15 mouse cellular contexts compared by ENCODE assay signal in the genomic region with DNA sequence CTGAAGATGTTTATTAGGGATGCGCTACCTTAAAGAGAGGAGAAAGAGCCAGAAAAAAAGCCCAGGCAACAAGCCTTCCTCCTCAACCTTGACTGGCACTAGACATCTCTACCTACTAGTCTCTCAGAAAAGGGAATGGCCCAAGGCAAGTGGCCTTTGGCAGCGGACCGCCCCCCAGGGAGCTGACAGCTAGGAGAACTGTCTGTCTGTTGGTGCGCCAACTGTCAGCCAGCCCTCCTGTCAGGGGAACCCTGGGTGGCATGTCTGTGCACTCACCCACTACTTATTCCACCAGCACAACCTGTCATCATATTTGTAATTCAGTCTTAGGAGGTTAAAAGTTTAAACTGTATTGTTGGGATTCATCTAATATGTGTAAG. TPM values are rescaled to one million over a fixed set of nuclear protein-coding genes. Genes with fewer than 3 reads are reported as not detected.
DNase-seq lines count a peak whose midpoint lies in the region; ATAC-seq and TF ChIP-seq lines count a peak whose summit lies in the region.
"Had no signal": no experiment of that assay in that cellular context is flagged by ENCODE, and none has a peak within 500 bp of the region (broad histone marks: within the 10 kb centered on the region; RNA-seq: fewer than 3 reads in every experiment).

No protein-coding gene starts in this region.

- H3K9me3 ChIP-seq in heart, embryonic 12.5 days (replicated peaks) = 0 out of 2 replicates have a peak, but pooled peaks cover 4% of the 10 kb centered on the region
- H3K9me3 ChIP-seq: forebrain, embryonic 12.5 days; midbrain, embryonic 10.5 days had no signal

- ATAC-seq in heart, embryonic 12.5 days (ENCODE audit: insufficient number of reproducible peaks, low FRiP score) = no peak

- intact Hi-C loops in left cerebral cortex, postnatal 4 days (cut with DNase I) = no loop called here
- intact Hi-C loops in left cerebral cortex, postnatal 10 days (cut with DNase I) = no loop called here

- H3K36me3 ChIP-seq in heart, embryonic 12.5 days = 0 out of 2 replicates have a peak, but pooled peaks cover 4% of the 10 kb centered on the region
- H3K36me3 ChIP-seq: forebrain, embryonic 12.5 days had no signal

- no peak for TF ChIP-seq POLR2A in cerebellum, adult 2 months (IDR thresholded peaks at IDR 0.05; ENCODE audit: borderline replicate concordance, insufficient read depth, low read length)

- no peak for DNase-seq in heart, postnatal 4 days
- peak; percentile 30 for DNase-seq in left cerebral cortex, postnatal 4 days
- DNase-seq in left cerebral cortex, postnatal 10 days (ENCODE audit: extremely low spot score in 1 of 2, low spot score in 2 of 2) = no peak
- DNase-seq in cerebellum, adult 2 months = peak; percentile 36 to 37
- peak; percentile 37 to 50 for DNase-seq in cerebellum, postnatal 14 days
- no peak for DNase-seq in adipocyte (ENCODE audit: low spot score)
- DNase-seq: adrenal gland, adult 8-10 months; lung, adult 2 months had no signal

- no peak overlapping the region for H3K4me3 ChIP-seq in heart, embryonic 12.5 days
- no peak overlapping the region for H3K4me3 ChIP-seq in cerebellum, adult 2 months (replicated peaks; ENCODE audit: insufficient read depth, low read depth, low read length)
- H3K4me3 ChIP-seq: forebrain, embryonic 12.5 days; midbrain, embryonic 10.5 days had no signal

- H3K27me3 ChIP-seq in heart, embryonic 12.5 days (replicated peaks) = no peaks in the 10 kb centered on the region
- no peaks in the 10 kb centered on the region for H3K27me3 ChIP-seq in cerebellum, adult 2 months (ENCODE audit: control insufficient read depth, insufficient read depth, low read length)
- H3K27me3 ChIP-seq: forebrain, embryonic 12.5 days had no signal

- H3K27ac ChIP-seq in heart, embryonic 12.5 days (ENCODE audit: poor library complexity, severe bottlenecking) = no peak overlapping the region
- H3K27ac ChIP-seq in cerebellum, adult 2 months (ENCODE audit: insufficient read depth, low read length) = no peak overlapping the region
- H3K27ac ChIP-seq: forebrain, embryonic 12.5 days; kidney, postnatal 0 days; macrophage; midbrain, embryonic 10.5 days; stomach, postnatal 0 days had no signal

- H3K4me2 ChIP-seq in heart, embryonic 12.5 days = peak overlapping the region; percentile 44; the same call in 1 of the 2 replicates
- H3K4me2 ChIP-seq: forebrain, embryonic 12.5 days; liver, embryonic 11.5 days had no signal

- no peak for TF ChIP-seq CTCF in cerebellum, adult 2 months (IDR thresholded peaks at IDR 0.05; ENCODE audit: borderline replicate concordance, insufficient read depth, low read depth, low read length)

- H3K4me1 ChIP-seq in heart, embryonic 12.5 days (replicated peaks) = peaks cover 24% of the 10 kb centered on the region
- peaks cover 12% of the 10 kb centered on the region for H3K4me1 ChIP-seq in cerebellum, adult 2 months (ENCODE audit: control insufficient read depth, insufficient read depth, low read length)

- H3K9ac ChIP-seq in heart, embryonic 12.5 days = no peak overlapping the region
- H3K9ac ChIP-seq: forebrain, embryonic 12.5 days had no signal

- 48% methylated on average over 4 of the region's 4 CpGs for WGBS in heart, embryonic 12.5 days
- 42% methylated on average over 4 of the region's 4 CpGs for WGBS in cerebellum, adult 2 months

RNA-seq across cellular contexts. Expression of a gene that starts 30.3 kb away (rescaled TPM):
- 6.9 and 7.1 TPM in 2 replicates for polyA plus RNA-seq in heart, embryonic 12.5 days (2016; fragmentation: Nextera tagmentation; extraction: Ambion mirVana)
- total RNA-seq in heart, postnatal 4 days (2021) = 10 to 100 TPM; 10.2 to 10.7 TPM
- 10 to 100 TPM; 50.4 to 59.0 TPM for total RNA-seq in left cerebral cortex, postnatal 4 days (2021)
- total RNA-seq in left cerebral cortex, postnatal 10 days (2021) = 10 to 100 TPM; 45.4 to 46.3 TPM
- 29.5 and 30.7 TPM in 2 replicates for polyA plus RNA-seq in cerebellum, adult 2 months (2012; rRNA removed)

Comparison
In these comparisons a context has a peak if more than half of its experiments do, and no peak if none do; other contexts are left out.
1. DNase-seq: peak in left cerebral cortex, postnatal 4 days (single experiment), cerebellum, adult 2 months (2 of 2) and cerebellum, postnatal 14 days (2 of 2); none in heart, postnatal 4 days (single experiment), left cerebral cortex, postnatal 10 days (0 of 2) and adipocyte (single experiment).